Mouse (Mus musculus) stomach, embryonic 16.5 days (tissue): ENCODE data around the gene Mrgbp. TPM values are rescaled to one million over a fixed set of nuclear protein-coding genes. Genes with fewer than 3 reads are reported as not detected.

Experiments
- ATAC-seq: fragments of 200-750 bp; cut with Nextera tagmentation; 2 replicates; pipeline ENCODE4 v1.8.0; 2017; ENCODE audit warnings: moderate number of reproducible peaks, moderate TSS enrichment; ENCODE audit not compliant: insufficient read depth, low FRiP score
- H3K27ac ChIP-seq: fragments of 300-500 bp; sonication (generic); 2 replicates; pipeline ENCODE4 v1.5.1; 2014; ENCODE audit warnings: low read length
- H3K27me3 ChIP-seq: fragments of 300-500 bp; sonication (generic); 2 replicates; pipeline ENCODE4 v1.6.1; 2014; ENCODE audit warnings: low read length, control low read depth, mixed read lengths; ENCODE audit not compliant: control insufficient read depth, insufficient read depth
- H3K36me3 ChIP-seq: fragments of 300-500 bp; sonication (generic); 2 replicates; pipeline ENCODE4 v1.6.1; 2014; ENCODE audit warnings: low read length; ENCODE audit not compliant: control insufficient read depth, insufficient read depth
- H3K4me1 ChIP-seq: fragments of 300-500 bp; sonication (generic); 2 replicates; pipeline ENCODE4 v1.6.1; 2014; ENCODE audit warnings: low read length, control low read depth, mixed read lengths; ENCODE audit not compliant: control insufficient read depth, insufficient read depth
- H3K4me2 ChIP-seq: fragments of 300-500 bp; sonication (generic); 2 replicates; pipeline ENCODE4 v1.6.1; 2014; ENCODE audit warnings: low read depth, low read length, mixed read lengths
- H3K4me3 ChIP-seq: fragments of 300-500 bp; sonication (generic); replicated peaks from 2 replicates; pipeline ENCODE4 v1.5.1; 2014; ENCODE audit warnings: mild to moderate bottlenecking, low read length
- H3K9ac ChIP-seq: fragments of 300-500 bp; sonication (generic); 2 replicates; pipeline ENCODE4 v1.6.1; 2014; ENCODE audit warnings: low read length
- H3K9me3 ChIP-seq: fragments of 300-500 bp; sonication (generic); replicated peaks from 2 replicates; pipeline ENCODE4 v1.6.1; 2016; ENCODE audit warnings: low read length, control low read depth; ENCODE audit not compliant: control insufficient read depth
- WGBS: fragments of 180-500 bp; shearing (Covaris S2); extraction: QIAGEN DNeasy Blood & Tissue Kit; methylation state at CpG from one replicate; pipeline ENCODE4 v1.1.7; 2014; 5-methylcytosine and 5-hydroxymethylcytosine counted together
- polyA plus RNA-seq: library from polyadenylated mRNA; unstranded; fragments of >200 nt; fragmentation: Nextera tagmentation; extraction: Ambion mirVana; gene quantifications from 2 replicates; pipeline ENCODE4 v1.2.1, GENCODE M21; 2015

Mrgbp gene
- polyA plus RNA-seq, 1 experiment from 2014 or later, result 22.8 TPM

DNA sequence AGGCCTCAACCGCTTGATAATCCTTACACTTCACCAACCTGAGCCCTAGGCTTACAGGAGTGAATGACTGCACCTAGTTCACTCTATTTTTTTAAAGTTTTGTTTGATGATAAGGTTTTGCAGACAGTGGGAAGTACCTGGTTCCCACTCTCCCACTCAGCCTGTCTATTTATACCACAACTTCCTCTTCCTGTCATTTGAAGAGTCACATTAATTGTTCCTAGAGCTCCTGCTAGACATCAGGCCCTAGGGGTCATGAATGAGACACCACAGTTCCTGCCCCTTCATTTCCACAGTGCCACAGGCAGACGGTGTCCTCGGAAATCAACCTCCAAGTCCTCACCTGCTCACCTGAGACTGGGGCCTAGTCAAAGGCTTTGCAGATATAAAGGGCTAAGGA lies 24.6 kb upstream of the Mrgbp start:
- H3K9me3 ChIP-seq, result no peaks in the 10 kb centered on the region
- no peak overlapping the region for H3K4me2 ChIP-seq
- no peak overlapping the region for H3K4me3 ChIP-seq
- ATAC-seq, result no peak
- H3K4me1 ChIP-seq, result no peaks in the 10 kb centered on the region
- 56% methylated on average over 3 of the region's 3 CpGs for WGBS
- H3K27me3 ChIP-seq, result peaks cover 1% of the 10 kb centered on the region; the same call in 1 of the 2 replicates
- no peaks in the 10 kb centered on the region for H3K36me3 ChIP-seq
- no peak overlapping the region for H3K27ac ChIP-seq
- H3K9ac ChIP-seq, result no peak overlapping the region

DNA sequence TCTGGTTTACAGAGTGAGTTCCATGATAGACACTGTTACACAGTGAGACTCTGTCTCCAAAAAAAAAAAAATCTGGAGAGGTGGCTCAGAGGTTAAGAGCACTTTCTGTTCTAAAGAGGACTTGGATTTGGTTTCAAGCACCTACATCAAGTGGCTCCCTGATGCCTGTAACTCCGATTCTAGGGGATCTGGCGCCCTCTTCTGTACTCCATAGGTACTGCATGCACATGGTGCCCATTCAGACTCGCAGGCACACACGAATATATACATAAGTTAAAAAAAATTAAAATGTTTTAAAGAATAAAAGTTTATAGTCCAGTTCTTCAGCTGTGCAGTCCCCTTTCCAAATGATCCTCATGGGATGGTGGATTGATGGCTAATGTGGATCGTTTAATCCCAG lies 20.9 kb upstream of the Mrgbp start:
- 56% methylated on average over 5 of the region's 5 CpGs for WGBS
- H3K36me3 ChIP-seq, result no peaks in the 10 kb centered on the region
- no peak overlapping the region for H3K27ac ChIP-seq
- no peak for ATAC-seq
- no peak overlapping the region for H3K9ac ChIP-seq
- no peaks in the 10 kb centered on the region for H3K9me3 ChIP-seq
- H3K4me2 ChIP-seq, result no peak overlapping the region
- no peaks in the 10 kb centered on the region for H3K4me1 ChIP-seq
- H3K4me3 ChIP-seq, result no peak overlapping the region
- H3K27me3 ChIP-seq, result no peaks in the 10 kb centered on the region; the same call in 1 of the 2 replicates

DNA sequence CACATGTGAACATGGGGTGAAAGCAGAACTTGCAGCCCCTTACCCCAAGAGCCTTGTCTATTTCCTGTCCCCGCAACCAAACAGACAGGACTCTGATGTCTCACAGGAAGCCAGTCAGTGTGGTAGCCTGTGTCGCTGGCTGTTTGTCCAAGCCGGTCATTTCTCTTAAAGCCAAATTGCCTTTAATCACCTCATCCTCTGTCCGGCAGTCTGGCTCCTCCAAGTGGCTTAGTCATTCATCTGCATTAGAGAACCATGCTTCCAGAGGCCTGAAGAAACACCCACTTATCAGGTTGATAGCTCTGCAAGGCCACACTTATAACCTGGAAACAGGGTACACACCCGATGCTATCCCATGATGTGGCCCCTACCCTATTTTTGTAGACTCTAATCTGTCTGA lies 19.0 kb upstream of the Mrgbp start:
- WGBS, result 50% methylated on average over 5 of the region's 5 CpGs
- no peaks in the 10 kb centered on the region for H3K36me3 ChIP-seq
- H3K9ac ChIP-seq, result no peak overlapping the region
- no peaks in the 10 kb centered on the region for H3K4me1 ChIP-seq
- H3K27me3 ChIP-seq, result no peaks in the 10 kb centered on the region; the same call in 1 of the 2 replicates
- H3K27ac ChIP-seq, result no peak overlapping the region
- no peak for ATAC-seq
- H3K4me2 ChIP-seq, result no peak overlapping the region
- no peaks in the 10 kb centered on the region for H3K9me3 ChIP-seq
- H3K4me3 ChIP-seq, result no peak overlapping the region

DNA sequence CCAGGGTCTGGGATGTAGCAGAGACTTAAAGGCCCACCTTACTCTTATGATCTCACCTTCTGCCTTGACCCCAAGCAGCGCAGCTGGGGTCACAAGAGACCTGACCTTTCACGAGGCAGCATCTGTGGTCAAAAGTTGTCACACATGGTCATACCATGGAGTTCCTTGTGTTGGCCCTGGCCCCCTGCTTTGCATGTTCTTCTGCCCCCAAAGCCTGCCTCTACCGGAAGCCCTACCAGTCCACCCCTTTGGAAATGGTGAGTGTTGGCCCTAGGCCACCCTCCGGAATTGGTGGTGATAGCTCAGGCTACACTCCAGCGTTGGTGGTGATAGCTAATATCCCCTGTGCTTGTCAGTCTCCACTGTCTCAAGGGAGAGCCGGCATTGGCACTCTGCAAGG lies 17.8 kb upstream of the Mrgbp start:
- H3K27ac ChIP-seq, result no peak overlapping the region
- H3K4me1 ChIP-seq, result no peaks in the 10 kb centered on the region
- WGBS, result 64% methylated on average over 6 of the region's 6 CpGs

DNA sequence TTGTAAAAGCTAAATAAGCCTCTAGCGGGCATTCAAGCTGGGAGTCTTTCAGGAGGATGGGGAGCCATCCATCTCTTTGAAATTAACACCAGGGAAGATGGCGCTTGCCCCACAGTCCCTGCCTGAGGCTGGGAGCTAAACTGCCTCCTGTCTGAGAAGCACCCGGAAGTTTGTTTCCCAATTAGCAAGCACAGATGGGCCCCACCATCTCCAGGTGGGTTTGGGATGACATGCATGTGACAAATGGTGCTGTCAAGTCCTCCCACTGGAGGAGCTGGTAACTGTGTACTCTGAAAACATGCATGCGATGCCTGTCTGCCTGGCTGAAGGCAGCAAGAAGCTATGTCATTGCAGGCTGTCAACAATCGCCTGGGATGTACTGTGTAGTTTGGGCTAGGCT lies 17.3 kb upstream of the Mrgbp start:
- no peaks in the 10 kb centered on the region; the same call in 1 of the 2 replicates for H3K27me3 ChIP-seq
- ATAC-seq, result no peak
- H3K4me2 ChIP-seq, result no peak overlapping the region
- 25% methylated on average over 5 of the region's 5 CpGs for WGBS
- H3K36me3 ChIP-seq, result no peaks in the 10 kb centered on the region
- H3K4me3 ChIP-seq, result no peak overlapping the region
- peaks cover 4% of the 10 kb centered on the region for H3K4me1 ChIP-seq
- no peaks in the 10 kb centered on the region for H3K9me3 ChIP-seq
- H3K27ac ChIP-seq, result no peak overlapping the region
- H3K9ac ChIP-seq, result no peak overlapping the region

More for the DNA sequence above, 17.8 kb upstream of the Mrgbp start:
- no peaks in the 10 kb centered on the region; the same call in 1 of the 2 replicates for H3K27me3 ChIP-seq
- no peaks in the 10 kb centered on the region for H3K36me3 ChIP-seq
- ATAC-seq, result no peak
- H3K9ac ChIP-seq, result no peak overlapping the region
- no peak overlapping the region for H3K4me2 ChIP-seq
- H3K4me3 ChIP-seq, result no peak overlapping the region
- no peaks in the 10 kb centered on the region for H3K9me3 ChIP-seq

DNA sequence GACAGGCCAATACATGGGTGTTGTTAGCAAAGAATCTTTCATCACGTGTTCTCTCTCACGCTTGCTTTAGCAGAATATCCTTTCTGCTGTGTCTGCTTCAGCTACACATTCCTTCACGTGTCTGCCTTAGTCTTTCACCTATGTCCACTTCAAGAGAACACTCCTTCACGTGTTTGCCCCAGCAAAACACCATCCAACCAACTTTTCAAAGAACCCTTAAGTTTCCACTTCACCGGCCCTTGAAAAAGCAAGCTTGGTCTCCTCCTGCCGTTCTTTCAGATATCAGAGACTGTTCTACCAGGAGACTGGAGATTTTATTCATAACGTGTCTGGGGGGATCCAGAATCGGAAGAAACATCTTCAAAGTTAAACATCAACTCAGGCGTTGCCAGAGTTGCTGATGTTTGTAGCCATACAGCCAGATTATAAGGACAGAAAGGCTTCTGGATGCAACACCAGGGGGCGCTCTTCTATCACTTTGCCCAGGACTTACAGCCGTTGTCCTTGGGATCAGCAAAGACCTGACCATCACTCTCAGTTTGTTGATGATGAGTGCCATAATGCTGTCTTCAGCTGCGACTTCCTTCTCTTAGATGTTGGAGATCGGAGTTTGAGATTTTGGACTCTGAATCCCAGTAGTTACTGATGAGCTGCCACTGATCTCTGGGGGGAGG lies 14.7 kb upstream of the Mrgbp start:
- H3K27me3 ChIP-seq, result no peaks in the 10 kb centered on the region; the same call in 1 of the 2 replicates
- 37% methylated on average over 13 of the region's 13 CpGs for WGBS
- H3K4me3 ChIP-seq, result no peak overlapping the region
- no peak overlapping the region for H3K9ac ChIP-seq
- H3K4me2 ChIP-seq, result no peak overlapping the region
- no peaks in the 10 kb centered on the region for H3K36me3 ChIP-seq
- no peak overlapping the region for H3K27ac ChIP-seq
- no peak for ATAC-seq
- H3K9me3 ChIP-seq, result no peaks in the 10 kb centered on the region
- H3K4me1 ChIP-seq, result peaks cover 12% of the 10 kb centered on the region

DNA sequence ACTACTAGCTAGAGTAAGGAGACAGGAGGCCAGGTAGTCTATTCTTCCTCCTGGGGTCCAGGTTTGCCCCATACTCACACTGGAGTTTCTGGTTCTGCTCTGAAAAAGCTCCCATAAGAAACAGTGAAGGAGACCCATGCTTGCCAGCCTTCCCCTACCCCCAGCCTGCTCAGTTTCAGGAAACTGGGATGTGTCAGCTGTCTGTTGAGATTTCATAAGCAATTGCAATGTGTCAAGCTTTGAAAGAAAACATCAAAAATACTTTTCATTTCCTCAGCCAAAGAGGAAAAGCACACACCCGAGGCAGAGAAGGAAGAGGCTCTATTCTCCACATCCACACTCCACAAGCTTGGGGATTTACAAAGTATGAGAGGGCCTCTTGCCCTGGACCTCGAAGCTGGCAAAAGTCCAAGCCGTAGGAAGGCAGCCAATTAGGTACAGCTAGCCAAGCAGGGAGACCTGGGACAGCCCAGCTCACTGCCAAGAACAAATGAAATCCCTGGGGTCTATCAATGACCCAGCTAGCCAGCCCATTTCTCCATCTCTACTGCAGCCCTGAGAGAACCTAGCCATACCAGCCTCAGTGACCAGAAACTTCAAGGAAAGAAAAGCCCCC lies 12.0 kb upstream of the Mrgbp start:
- no peaks in the 10 kb centered on the region for H3K9me3 ChIP-seq
- H3K27ac ChIP-seq, result no peak overlapping the region
- H3K27me3 ChIP-seq, result no peaks in the 10 kb centered on the region
- WGBS, result 23% methylated on average over 3 of the region's 3 CpGs
- no peak overlapping the region for H3K9ac ChIP-seq
- no peak overlapping the region for H3K4me2 ChIP-seq
- H3K4me1 ChIP-seq, result peaks cover 12% of the 10 kb centered on the region
- peak; percentile 71 for ATAC-seq
- H3K4me3 ChIP-seq, result no peak overlapping the region
- no peaks in the 10 kb centered on the region for H3K36me3 ChIP-seq

DNA sequence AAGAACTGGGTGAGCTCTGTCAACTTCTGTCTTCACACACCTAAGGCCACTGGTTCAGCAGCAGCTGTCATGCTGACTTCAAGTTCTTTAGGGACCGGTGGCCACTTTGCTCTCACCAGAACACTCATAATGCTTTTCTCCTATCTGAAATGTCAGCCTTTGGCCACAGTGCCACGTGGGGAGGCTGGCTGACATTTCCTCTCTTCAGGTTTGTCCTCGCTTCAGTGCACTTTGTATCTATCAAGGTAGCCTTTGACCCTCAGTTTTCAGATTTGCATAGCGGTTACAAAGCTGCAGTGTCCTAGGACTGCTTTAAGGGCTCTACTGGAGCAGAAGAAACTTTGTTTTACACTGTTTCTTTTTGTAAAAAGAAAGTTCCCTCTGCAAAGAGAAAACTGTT lies 4.6 kb upstream of the Mrgbp start:
- H3K27ac ChIP-seq, result no peak overlapping the region
- no peaks in the 10 kb centered on the region for H3K4me1 ChIP-seq
- no peaks in the 10 kb centered on the region for H3K36me3 ChIP-seq
- no peak overlapping the region for H3K4me2 ChIP-seq
- no peaks in the 10 kb centered on the region for H3K9me3 ChIP-seq
- H3K9ac ChIP-seq, result no peak overlapping the region
- no peak overlapping the region for H3K4me3 ChIP-seq
- no peaks in the 10 kb centered on the region for H3K27me3 ChIP-seq
- ATAC-seq, result no peak
- WGBS, result 52% methylated on average over 4 of the region's 4 CpGs

DNA sequence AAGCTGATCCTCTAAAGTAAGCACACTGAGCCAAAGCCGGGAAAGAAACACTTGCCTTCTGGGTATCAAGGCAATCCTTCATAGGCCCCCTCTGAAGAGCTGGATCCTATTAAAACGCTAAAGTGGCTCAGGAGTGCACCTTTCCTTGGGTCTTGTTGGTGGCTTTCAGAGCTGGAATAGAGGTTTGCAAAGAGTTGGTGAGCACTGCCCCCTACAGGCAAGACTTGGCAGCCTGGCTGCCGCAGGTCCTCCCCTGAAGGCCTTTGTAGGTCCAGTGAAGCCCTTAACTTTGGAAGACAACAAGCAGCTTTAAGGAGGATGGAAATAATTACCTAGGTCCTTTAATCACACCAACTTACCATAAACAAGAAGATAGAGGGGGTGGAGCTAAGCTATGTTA lies 2.4 kb upstream of the Mrgbp start:
- H3K9ac ChIP-seq, result no peak overlapping the region
- H3K27me3 ChIP-seq, result no peaks in the 10 kb centered on the region
- WGBS, result 3% methylated on average over 3 of the region's 3 CpGs
- no peak overlapping the region for H3K4me2 ChIP-seq
- ATAC-seq, result no peak
- H3K4me1 ChIP-seq, result peaks cover 9% of the 10 kb centered on the region
- H3K27ac ChIP-seq, result no peak overlapping the region
- H3K4me3 ChIP-seq, result no peak overlapping the region
- no peaks in the 10 kb centered on the region for H3K9me3 ChIP-seq
- no peaks in the 10 kb centered on the region for H3K36me3 ChIP-seq
